Mouse (Mus musculus) G1E-ER4 (cell line): ENCODE results near the gene Ly75. TPM values are rescaled to one million over a fixed set of nuclear protein-coding genes. Genes with fewer than 3 reads are reported as not detected.

Source experiments
- GATA1 ChIP-seq: IDR thresholded peaks from one replicate; pipeline ENCODE4 v1.8.0; 2012; ENCODE audit warnings: low read length, inconsistent platforms
- polyA plus RNA-seq: library from polyadenylated mRNA; stranded (reverse); fragments of >175 nt; gene quantifications from 2 replicates; pipeline ENCODE4 v1.2.3, GENCODE M21; 2012

Ly75 gene
- 0.54 and 0.69 TPM in 2 replicates for polyA plus RNA-seq

GRCm38 (mm10) chr2:60382858-60383669 is at the start of gene Ly75:
Ly75 (minus strand) TSS chr2:60383303.
- no peak for TF ChIP-seq GATA1

GRCm38 (mm10) chr2:60430315-60431021 is 47.4 kb upstream of the Ly75 start:
- TF ChIP-seq GATA1, result no peak

- no peak for TF ChIP-seq GATA1
Measured at GRCm38 (mm10) chr2:60418075-60418474, 35.0 kb upstream of the Ly75 start.

GRCm38 (mm10) chr2:60414334-60414733 is 31.2 kb upstream of the Ly75 start:
- no peak for TF ChIP-seq GATA1

GRCm38 (mm10) chr2:60413006-60413650 is 30.0 kb upstream of the Ly75 start:
- TF ChIP-seq GATA1, result no peak

- no peak for TF ChIP-seq GATA1
Measured at GRCm38 (mm10) chr2:60411181-60411580, 28.1 kb upstream of the Ly75 start.

- TF ChIP-seq GATA1, result no peak
Measured at GRCm38 (mm10) chr2:60409989-60410763, 27.1 kb upstream of the Ly75 start.

GRCm38 (mm10) chr2:60409194-60409593 is 26.1 kb upstream of the Ly75 start:
- TF ChIP-seq GATA1, result no peak

GRCm38 (mm10) chr2:60407387-60407786 is 24.3 kb upstream of the Ly75 start:
- no peak for TF ChIP-seq GATA1

GRCm38 (mm10) chr2:60405431-60405830 is 22.3 kb upstream of the Ly75 start:
- TF ChIP-seq GATA1, result no peak

- no peak for TF ChIP-seq GATA1
Measured at GRCm38 (mm10) chr2:60404763-60405162, 21.7 kb upstream of the Ly75 start.

GRCm38 (mm10) chr2:60401694-60402093 is 18.6 kb upstream of the Ly75 start:
- no peak for TF ChIP-seq GATA1

GRCm38 (mm10) chr2:60393786-60394185 is 10.7 kb upstream of the Ly75 start:
- TF ChIP-seq GATA1, result no peak

GRCm38 (mm10) chr2:60392286-60392685 is 9.2 kb upstream of the Ly75 start:
- no peak for TF ChIP-seq GATA1

GRCm38 (mm10) chr2:60387363-60387762 is 4.3 kb upstream of the Ly75 start:
- no peak for TF ChIP-seq GATA1
